Mouse (Mus musculus) thymus, postnatal 0 days (tissue): ENCODE measurements around the gene Nisch. TPM values are rescaled to one million over a fixed set of nuclear protein-coding genes. Genes with fewer than 3 reads are reported as not detected.

Experiments used
- DNase-seq: peaks from one replicate; pipeline ENCODE4 v3.0.0-alpha.2; 2015; ENCODE audit warnings: low spot score
- polyA plus RNA-seq: library from polyadenylated mRNA; unstranded; fragments of >200 nt; fragmentation: Nextera tagmentation; extraction: Ambion mirVana; gene quantifications from 2 replicates; pipeline ENCODE4 v1.2.1, GENCODE M21; 2015

Nisch gene
- polyA plus RNA-seq, 1 experiment from 2014 or later, result 144 TPM

GRCm38 (mm10) chr14:31193791-31194190, 23.0 kb downstream of the Nisch start:
- no peak for DNase-seq

- no peak for DNase-seq
Observed at GRCm38 (mm10) chr14:31191936-31192335, 24.8 kb downstream of the Nisch start.

GRCm38 (mm10) chr14:31189348-31189747, 27.4 kb downstream of the Nisch start:
- DNase-seq, result no peak

GRCm38 (mm10) chr14:31188771-31189181, 28.0 kb downstream of the Nisch start:
- DNase-seq, result no peak

GRCm38 (mm10) chr14:31186656-31187055, 30.1 kb downstream of the Nisch start:
- no peak for DNase-seq

- no peak for DNase-seq
Observed at GRCm38 (mm10) chr14:31184195-31184594, 32.6 kb downstream of the Nisch start.

GRCm38 (mm10) chr14:31183541-31183940, 33.2 kb downstream of the Nisch start:
- no peak for DNase-seq

GRCm38 (mm10) chr14:31182786-31183290, 33.9 kb downstream of the Nisch start:
- no peak for DNase-seq

GRCm38 (mm10) chr14:31181512-31181911, 35.2 kb downstream of the Nisch start:
- no peak for DNase-seq

- no peak for DNase-seq
Observed at GRCm38 (mm10) chr14:31179677-31180365, 36.9 kb downstream of the Nisch start.

GRCm38 (mm10) chr14:31177715-31178114, 39.0 kb downstream of the Nisch start:
- no peak for DNase-seq

GRCm38 (mm10) chr14:31177287-31177686, 39.5 kb downstream of the Nisch start:
- DNase-seq, result no peak

GRCm38 (mm10) chr14:31173537-31173936, 43.2 kb downstream of the Nisch start:
- no peak for DNase-seq

- no peak for DNase-seq
Observed at GRCm38 (mm10) chr14:31172781-31173455, 43.8 kb downstream of the Nisch start.

- DNase-seq, result no peak
Observed at GRCm38 (mm10) chr14:31171821-31172220, 44.9 kb downstream of the Nisch start.

GRCm38 (mm10) chr14:31171386-31171785, 45.4 kb downstream of the Nisch start:
- DNase-seq, result no peak

- no peak for DNase-seq
Observed at GRCm38 (mm10) chr14:31170963-31171362, 45.8 kb downstream of the Nisch start.

GRCm38 (mm10) chr14:31169508-31169907, 47.2 kb downstream of the Nisch start:
- no peak for DNase-seq

GRCm38 (mm10) chr14:31168425-31168824, 48.3 kb downstream of the Nisch start, which contains the start of gene Stab1:
TSS of gene Stab1 (minus strand) at chr14:31168641.
- no peak for DNase-seq

- DNase-seq, result no peak
Observed at GRCm38 (mm10) chr14:31166827-31167226, 49.9 kb downstream of the Nisch start.

GRCm38 (mm10) chr14:31165991-31166630, 50.6 kb downstream of the Nisch start:
- no peak for DNase-seq

GRCm38 (mm10) chr14:31165458-31165857, 51.3 kb downstream of the Nisch start:
- no peak for DNase-seq
